Mouse (Mus musculus): ENCODE measurements around the gene Cks2. TPM values are rescaled to one million over a fixed set of nuclear protein-coding genes. Genes with fewer than 3 reads are reported as not detected.

The Cks2 gene
- polyA plus RNA-seq (2016; fragmentation: Nextera tagmentation; extraction: Ambion mirVana): 177 and 181 TPM in 2 replicates

GRCm38 (mm10) chr13:51644829-51645789 is at the start of gene Cks2:
TSS of gene Cks2 (plus strand) at chr13:51645232.
- Histone ChIP-seq H3K27ac (no peak within 1 kb of the TSS), H3K4me3 (peak within 1 kb of the TSS; percentile 76), H3K9me3 (no peaks in the 10 kb centered on the region), H3K4me2 (replicated peaks) (peak within 1 kb of the TSS; percentile 79), H3K27me3 (replicated peaks) (no peaks in the 10 kb centered on the region), H3K9ac (peak within 1 kb of the TSS; percentile 78), H3K4me1 (peaks cover 12% of the 10 kb centered on the region), H3K36me3 (peaks cover 3% of the 10 kb centered on the region; the same call in 1 of the 2 replicates)
- WGBS: under 1% methylated on average over 83 of the region's 83 CpGs
- ATAC-seq (ENCODE audit: low FRiP score, low read depth): peak; percentile 98

- H3K4me3 ChIP-seq: no peak overlapping the region
- no peaks in the 10 kb centered on the region for H3K36me3 ChIP-seq
- H3K4me2 ChIP-seq (replicated peaks): peak overlapping the region; percentile 94
- H3K27me3 ChIP-seq (replicated peaks): peaks cover 20% of the 10 kb centered on the region
- H3K27ac ChIP-seq: no peak overlapping the region
- 0 out of 2 replicates have a peak, but pooled peaks cover 5% of the 10 kb centered on the region for H3K9me3 ChIP-seq
- ATAC-seq (ENCODE audit: low FRiP score, low read depth): 0 out of 2 replicates have a peak, but pooled peaks have one; percentile 29
- 18% methylated on average over 11 of the region's 11 CpGs for WGBS
- H3K4me1 ChIP-seq: peaks cover 7% of the 10 kb centered on the region; the same call in 1 of the 2 replicates
- H3K9ac ChIP-seq: no peak overlapping the region
Observed at GRCm38 (mm10) chr13:51595404-51595803, 49.6 kb upstream of the Cks2 start.

- Histone ChIP-seq H3K4me1 (peaks cover 8% of the 10 kb centered on the region; the same call in 1 of the 2 replicates), H3K9ac (no peak overlapping the region), H3K27me3 (replicated peaks) (peaks cover 20% of the 10 kb centered on the region), H3K4me2 (replicated peaks) (no peak overlapping the region), H3K27ac (no peak overlapping the region), H3K4me3 (no peak overlapping the region), H3K9me3 (no peaks in the 10 kb centered on the region), H3K36me3 (no peaks in the 10 kb centered on the region)
- WGBS: 57% methylated on average over 2 of the region's 2 CpGs
- ATAC-seq (ENCODE audit: low FRiP score, low read depth): no peak
Observed at GRCm38 (mm10) chr13:51598063-51598462, 47.0 kb upstream of the Cks2 start.

- Histone ChIP-seq H3K9ac (no peak overlapping the region), H3K4me2 (replicated peaks) (no peak overlapping the region), H3K27me3 (replicated peaks) (peaks cover 10% of the 10 kb centered on the region; the same call in 1 of the 2 replicates), H3K9me3 (no peaks in the 10 kb centered on the region), H3K4me3 (no peak overlapping the region), H3K4me1 (peaks cover 9% of the 10 kb centered on the region; the same call in 1 of the 2 replicates), H3K36me3 (no peaks in the 10 kb centered on the region), H3K27ac (no peak overlapping the region)
- WGBS: 82% methylated on average over 8 of the region's 8 CpGs
- no peak for ATAC-seq (ENCODE audit: low FRiP score, low read depth)
Observed at GRCm38 (mm10) chr13:51600169-51600568, 44.9 kb upstream of the Cks2 start.

- ATAC-seq (ENCODE audit: low FRiP score, low read depth): 0 out of 2 replicates have a peak, but pooled peaks have one; percentile 8
- H3K27ac ChIP-seq: no peak overlapping the region
- H3K36me3 ChIP-seq: no peaks in the 10 kb centered on the region
- 0 out of 2 replicates have a peak, but pooled peaks cover 5% of the 10 kb centered on the region for H3K27me3 ChIP-seq (replicated peaks)
- H3K4me2 ChIP-seq (replicated peaks): peak overlapping the region; percentile 45; the same call in 1 of the 2 replicates
- H3K4me3 ChIP-seq: no peak overlapping the region
- no peak overlapping the region for H3K9ac ChIP-seq
- H3K9me3 ChIP-seq: no peaks in the 10 kb centered on the region
- peaks cover 9% of the 10 kb centered on the region; the same call in 1 of the 2 replicates for H3K4me1 ChIP-seq
- 76% methylated on average over 8 of the region's 8 CpGs for WGBS
Observed at GRCm38 (mm10) chr13:51602764-51603163, 42.3 kb upstream of the Cks2 start.

GRCm38 (mm10) chr13:51603221-51603893 is 41.7 kb upstream of the Cks2 start:
- Histone ChIP-seq H3K4me2 (replicated peaks) (peak overlapping the region; percentile 45), H3K4me3 (no peak overlapping the region), H3K36me3 (no peaks in the 10 kb centered on the region), H3K4me1 (peaks cover 9% of the 10 kb centered on the region; the same call in 1 of the 2 replicates), H3K27me3 (replicated peaks) (0 out of 2 replicates have a peak, but pooled peaks cover under 1% of the 10 kb centered on the region), H3K9me3 (no peaks in the 10 kb centered on the region), H3K27ac (no peak overlapping the region), H3K9ac (no peak overlapping the region)
- WGBS: 32% methylated on average over 16 of the region's 16 CpGs
- ATAC-seq (ENCODE audit: low FRiP score, low read depth): peak; percentile 76

GRCm38 (mm10) chr13:51603894-51604244 is 41.2 kb upstream of the Cks2 start:
- no peaks in the 10 kb centered on the region for H3K9me3 ChIP-seq
- no peak overlapping the region for H3K9ac ChIP-seq
- H3K4me3 ChIP-seq: no peak overlapping the region
- peak overlapping the region; percentile 45 for H3K4me2 ChIP-seq (replicated peaks)
- H3K4me1 ChIP-seq: peaks cover 9% of the 10 kb centered on the region; the same call in 1 of the 2 replicates
- WGBS: 44% methylated on average over 4 of the region's 4 CpGs
- H3K27me3 ChIP-seq (replicated peaks): no peaks in the 10 kb centered on the region
- peak; percentile 25; the same call in 1 of the 2 replicates for ATAC-seq (ENCODE audit: low FRiP score, low read depth)
- H3K36me3 ChIP-seq: no peaks in the 10 kb centered on the region
- no peak overlapping the region for H3K27ac ChIP-seq

- Histone ChIP-seq H3K9me3 (no peaks in the 10 kb centered on the region), H3K4me2 (replicated peaks) (no peak overlapping the region), H3K4me1 (no peaks in the 10 kb centered on the region), H3K9ac (no peak overlapping the region), H3K27ac (no peak overlapping the region), H3K27me3 (replicated peaks) (no peaks in the 10 kb centered on the region), H3K4me3 (no peak overlapping the region), H3K36me3 (no peaks in the 10 kb centered on the region)
- no peak for ATAC-seq (ENCODE audit: low FRiP score, low read depth)
- WGBS: 92% methylated on average over 7 of the region's 7 CpGs
Observed at GRCm38 (mm10) chr13:51609231-51609630, 35.8 kb upstream of the Cks2 start.

GRCm38 (mm10) chr13:51611060-51611459 is 34.0 kb upstream of the Cks2 start:
- H3K9ac ChIP-seq: no peak overlapping the region
- H3K4me3 ChIP-seq: no peak overlapping the region
- no peaks in the 10 kb centered on the region for H3K27me3 ChIP-seq (replicated peaks)
- H3K36me3 ChIP-seq: no peaks in the 10 kb centered on the region
- no peak for ATAC-seq (ENCODE audit: low FRiP score, low read depth)
- no peaks in the 10 kb centered on the region for H3K9me3 ChIP-seq
- no peak overlapping the region for H3K27ac ChIP-seq
- H3K4me2 ChIP-seq (replicated peaks): no peak overlapping the region
- 39% methylated on average over 9 of the region's 9 CpGs for WGBS
- 0 out of 2 replicates have a peak, but pooled peaks cover under 1% of the 10 kb centered on the region for H3K4me1 ChIP-seq

GRCm38 (mm10) chr13:51611500-51611899 is 33.5 kb upstream of the Cks2 start:
- H3K36me3 ChIP-seq: no peaks in the 10 kb centered on the region
- no peak overlapping the region for H3K4me3 ChIP-seq
- 60% methylated on average over 5 of the region's 5 CpGs for WGBS
- no peak for ATAC-seq (ENCODE audit: low FRiP score, low read depth)
- no peaks in the 10 kb centered on the region for H3K27me3 ChIP-seq (replicated peaks)
- H3K4me1 ChIP-seq: peaks cover 4% of the 10 kb centered on the region; the same call in 1 of the 2 replicates
- no peak overlapping the region for H3K9ac ChIP-seq
- no peaks in the 10 kb centered on the region for H3K9me3 ChIP-seq
- no peak overlapping the region for H3K4me2 ChIP-seq (replicated peaks)
- no peak overlapping the region for H3K27ac ChIP-seq

- H3K9ac ChIP-seq: no peak overlapping the region
- no peaks in the 10 kb centered on the region for H3K36me3 ChIP-seq
- no peaks in the 10 kb centered on the region for H3K9me3 ChIP-seq
- H3K4me3 ChIP-seq: no peak overlapping the region
- H3K4me2 ChIP-seq (replicated peaks): no peak overlapping the region
- H3K27ac ChIP-seq: no peak overlapping the region
- 72% methylated on average over 10 of the region's 10 CpGs for WGBS
- no peak for ATAC-seq (ENCODE audit: low FRiP score, low read depth)
- peaks cover 4% of the 10 kb centered on the region; the same call in 1 of the 2 replicates for H3K4me1 ChIP-seq
- no peaks in the 10 kb centered on the region for H3K27me3 ChIP-seq (replicated peaks)
Observed at GRCm38 (mm10) chr13:51615815-51616214, 29.2 kb upstream of the Cks2 start.

All from neural tube, embryonic 12.5 days (tissue).